Mouse (Mus musculus) bone marrow macrophage, adult 2 months (primary cell): ENCODE results near the gene Dyrk1a.

Source experiments
- CTCF ChIP-seq: IDR thresholded peaks from 2 replicates; pipeline ENCODE4 v1.5.1; 2012; ENCODE audit warnings: low read depth, mild to moderate bottlenecking, low read length, moderate library complexity
- POLR2A ChIP-seq: IDR thresholded peaks from 2 replicates; pipeline ENCODE4 v1.6.1; 2012; ENCODE audit warnings: mild to moderate bottlenecking, low read depth, low read length, borderline replicate concordance

- no peak for TF ChIP-seq POLR2A
- TF ChIP-seq CTCF = no peak
Observed at GRCm38 (mm10) chr16:94535716-94536115, 34.1 kb upstream of the Dyrk1a start.
